Mouse (Mus musculus) thymus, adult 2 months (tissue): ENCODE data around the gene Ntn1. TPM values are rescaled to one million over a fixed set of nuclear protein-coding genes. Genes with fewer than 3 reads are reported as not detected.

Experiments used
- DNase-seq: peaks from one replicate; pipeline ENCODE4 v3.0.0; 2021
- H3K27ac ChIP-seq: fragments of 200-500 bp; 2 replicates; pipeline ENCODE4 v1.5.1; 2012; ENCODE audit warnings: low read length, control low read depth; ENCODE audit not compliant: control insufficient read depth, insufficient read depth
- H3K27me3 ChIP-seq: fragments of 200-500 bp; 2 replicates; pipeline ENCODE4 v1.6.1; 2012; ENCODE audit warnings: mild to moderate bottlenecking, low read length, moderate library complexity, mixed read lengths; ENCODE audit not compliant: control insufficient read depth, insufficient read depth
- H3K36me3 ChIP-seq: fragments of 200-500 bp; 2 replicates; pipeline ENCODE4 v1.6.1; 2012; ENCODE audit warnings: mild to moderate bottlenecking, low read length, moderate library complexity; ENCODE audit not compliant: control insufficient read depth, insufficient read depth
- H3K4me1 ChIP-seq: fragments of 200-500 bp; replicated peaks from 2 replicates; pipeline ENCODE4 v1.6.1; 2012; ENCODE audit warnings: low read length; ENCODE audit not compliant: control insufficient read depth, insufficient read depth
- H3K4me3 ChIP-seq: fragments of 200-500 bp; 2 replicates; pipeline ENCODE4 v1.5.1; 2012; ENCODE audit warnings: mild to moderate bottlenecking, low read length, control low read depth, moderate library complexity; ENCODE audit not compliant: control insufficient read depth, insufficient read depth
- CTCF ChIP-seq: fragments of 200-500 bp; IDR thresholded peaks from 2 replicates; pipeline ENCODE4 v1.5.1; 2012; ENCODE audit warnings: mild to moderate bottlenecking, control low read depth, low read length, moderate library complexity, borderline replicate concordance; ENCODE audit not compliant: control insufficient read depth, poor library complexity, insufficient read depth; ENCODE audit errors: extremely low read depth
- POLR2A ChIP-seq: fragments of 200-500 bp; IDR thresholded peaks from 2 replicates; pipeline ENCODE4 v1.6.1; 2012; ENCODE audit warnings: mild to moderate bottlenecking, low read length, control low read depth, moderate library complexity; ENCODE audit not compliant: control insufficient read depth, poor library complexity, insufficient read depth; ENCODE audit errors: extremely low read depth
- WGBS: fragments of 180-500 bp; shearing (Covaris S2); methylation state at CpG from one replicate; pipeline ENCODE4 v1.1.7; 2018; 5-methylcytosine and 5-hydroxymethylcytosine counted together
- polyA plus RNA-seq: library from polyadenylated mRNA; depleted of rRNA; stranded (reverse); fragments of >200 nt; gene quantifications from 2 replicates; pipeline ENCODE4 v1.2.3, GENCODE M21; 2012

Ntn1 gene
- polyA plus RNA-seq, 1 experiment = 16.6 TPM

GRCm38 (mm10) chr11:68432361-68433021 is 31.9 kb upstream of the Ntn1 start:
- no peaks in the 10 kb centered on the region for H3K27me3 ChIP-seq
- H3K4me1 ChIP-seq = peaks cover 53% of the 10 kb centered on the region
- WGBS = 3% methylated on average over 23 of the region's 23 CpGs
- no peak for TF ChIP-seq POLR2A
- no peak for TF ChIP-seq CTCF
- H3K36me3 ChIP-seq = no peaks in the 10 kb centered on the region
- DNase-seq = peak; percentile 60
- H3K4me3 ChIP-seq = peak overlapping the region; percentile 84
- peak overlapping the region; percentile 56 for H3K27ac ChIP-seq

DNA sequence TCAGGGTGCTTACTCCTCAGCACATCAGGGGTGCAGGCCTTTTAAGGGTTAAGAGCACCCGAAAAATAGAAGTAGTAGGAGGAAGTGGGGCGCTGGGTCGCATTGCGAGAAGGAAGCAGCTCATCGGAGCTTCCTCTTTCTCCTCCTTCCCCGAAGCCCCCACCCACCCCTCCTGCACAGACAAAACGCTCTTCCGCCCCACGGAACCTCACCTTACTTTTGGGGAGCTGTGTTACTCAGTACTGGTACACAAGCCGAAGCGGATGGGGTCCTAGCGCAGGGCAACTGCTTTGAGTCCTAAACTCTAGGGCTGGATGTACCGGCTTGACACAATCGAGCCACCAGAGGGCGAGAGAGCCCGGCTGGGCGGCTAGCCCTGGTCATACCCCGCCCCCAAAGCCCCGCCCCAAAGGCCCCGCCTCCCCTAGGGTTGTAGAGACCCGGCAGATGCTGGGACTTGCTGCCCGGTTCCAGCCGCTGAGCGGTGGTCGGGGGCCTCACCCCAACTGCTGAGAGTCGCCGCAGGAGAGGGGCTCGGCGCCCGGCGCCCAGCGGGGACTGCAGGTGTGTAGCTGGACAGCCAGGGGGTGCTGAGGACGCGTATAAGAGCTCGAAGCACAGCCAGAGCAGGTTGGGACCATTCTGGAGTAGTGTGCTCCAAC is 31.2 kb upstream of the Ntn1 start, which contains the start of gene Pik3r5:
Pik3r5 (plus strand) TSS at position 423 of the 662 bp plus-strand sequence.
- Histone ChIP-seq H3K27me3 (no peaks in the 10 kb centered on the region), H3K4me3 (peak within 1 kb of the TSS; percentile 84), H3K36me3 (no peaks in the 10 kb centered on the region), H3K27ac (peak within 1 kb of the TSS; percentile 88), H3K4me1 (peaks cover 54% of the 10 kb centered on the region)
- peak; percentile 90 for DNase-seq
- TF ChIP-seq CTCF (peak; percentile 83), POLR2A (peak; percentile 76; the same call in 1 of the 2 replicates)
- WGBS = under 1% methylated on average over 35 of the region's 35 CpGs

DNA sequence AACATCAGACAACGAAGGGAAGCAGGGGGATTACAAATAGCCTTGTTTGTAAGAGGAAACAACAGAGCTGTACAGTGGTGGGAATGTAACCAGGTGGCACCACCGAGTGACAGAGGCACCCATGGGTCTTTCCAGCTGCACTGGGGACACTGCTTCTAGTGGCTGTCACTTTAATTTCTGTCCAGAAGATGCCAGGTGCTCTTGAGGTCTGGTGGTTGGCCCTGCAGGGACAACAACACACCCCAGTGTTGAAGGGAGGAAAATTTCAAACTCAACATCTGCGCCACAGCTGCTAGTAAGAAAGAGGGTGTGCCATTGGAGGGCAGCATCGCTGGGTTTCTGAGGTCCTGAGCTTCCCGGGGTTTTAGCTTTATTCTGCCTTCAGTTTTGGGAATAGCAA is 30.0 kb upstream of the Ntn1 start:
- TF ChIP-seq CTCF (no peak), POLR2A (no peak)
- Histone ChIP-seq H3K27me3 (no peaks in the 10 kb centered on the region), H3K27ac (peak overlapping the region; percentile 88), H3K4me1 (peaks cover 51% of the 10 kb centered on the region), H3K4me3 (0 out of 2 replicates have a peak overlapping the region, but pooled peaks have one; percentile 0), H3K36me3 (no peaks in the 10 kb centered on the region)
- DNase-seq = peak; percentile 66
- WGBS = 3% methylated on average over 5 of the region's 5 CpGs

DNA sequence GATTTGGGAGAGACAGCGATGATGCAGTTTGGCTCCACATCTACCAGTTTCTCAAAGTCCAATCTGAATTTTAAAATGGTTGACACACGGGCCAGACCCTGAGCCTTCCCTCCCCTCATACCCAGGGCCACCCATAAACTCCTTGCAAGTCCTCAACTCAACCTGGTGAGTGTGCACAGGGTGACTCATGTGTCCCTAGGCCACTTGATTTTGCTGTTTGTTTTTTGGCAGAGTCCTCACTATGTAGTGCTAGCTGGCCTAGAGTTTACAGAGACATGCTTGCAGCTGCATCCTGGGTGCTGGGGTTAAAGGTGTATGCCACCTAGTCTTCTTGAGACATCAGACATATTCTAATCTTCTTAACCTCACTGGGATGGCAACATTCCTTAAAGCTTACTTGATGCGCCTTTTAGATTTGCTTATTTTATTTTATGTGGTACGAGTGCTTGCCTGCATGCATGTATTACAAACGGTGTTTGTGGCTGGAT is 26.5 kb upstream of the Ntn1 start:
- Histone ChIP-seq H3K27ac (peak overlapping the region; percentile 89), H3K36me3 (no peaks in the 10 kb centered on the region), H3K4me1 (peaks cover 28% of the 10 kb centered on the region), H3K4me3 (no peak overlapping the region), H3K27me3 (no peaks in the 10 kb centered on the region)
- TF ChIP-seq CTCF (no peak), POLR2A (no peak)
- peak; percentile 39 for DNase-seq
- WGBS = 36% methylated on average over 5 of the region's 5 CpGs

DNA sequence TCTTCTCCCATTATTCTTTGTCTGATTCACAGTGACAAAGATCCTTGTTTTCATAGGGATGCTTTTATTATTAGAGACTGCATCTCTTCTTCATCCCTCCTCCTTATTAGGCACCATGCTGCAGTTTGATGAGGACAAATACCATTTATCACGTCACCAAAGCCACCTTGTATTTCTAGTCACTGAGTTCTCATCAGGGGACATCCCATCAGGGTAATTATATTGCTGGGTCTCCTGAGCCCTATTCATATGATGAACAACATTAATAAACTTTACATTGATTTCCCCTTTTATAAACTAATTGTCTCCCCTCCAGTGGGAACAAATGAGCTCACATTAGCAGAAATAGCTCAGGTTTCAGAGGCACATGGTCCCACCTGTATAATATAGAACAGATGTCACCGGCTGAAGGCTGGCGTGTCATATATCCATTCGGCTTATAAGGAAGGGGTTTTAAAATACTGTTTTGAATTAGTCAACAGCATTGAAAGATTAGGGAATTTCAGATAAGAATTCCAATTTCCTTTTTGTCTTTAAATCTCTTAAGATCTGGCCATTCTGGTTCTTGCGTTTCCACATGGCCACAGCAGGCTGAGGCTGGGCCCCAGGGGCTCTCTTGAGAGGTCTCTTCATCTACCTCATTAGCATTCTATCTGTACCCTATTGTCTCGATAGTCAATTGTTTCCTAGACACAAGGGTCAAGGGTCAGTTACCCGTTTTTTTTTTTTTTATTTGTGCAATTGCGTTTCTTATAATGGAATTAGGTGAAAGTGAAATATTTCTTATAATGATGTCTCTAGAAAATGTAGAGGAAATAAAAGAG is 25.1 kb upstream of the Ntn1 start:
- no peak overlapping the region for H3K4me3 ChIP-seq
- no peak overlapping the region for H3K27ac ChIP-seq
- TF ChIP-seq CTCF (no peak), POLR2A (no peak)
- WGBS = 94% methylated on average over 8 of the region's 8 CpGs
- no peaks in the 10 kb centered on the region for H3K36me3 ChIP-seq
- H3K27me3 ChIP-seq = no peaks in the 10 kb centered on the region
- peaks cover 24% of the 10 kb centered on the region for H3K4me1 ChIP-seq
- no peak for DNase-seq

GRCm38 (mm10) chr11:68417831-68418230 is 17.2 kb upstream of the Ntn1 start:
- DNase-seq = peak; percentile 80
- 3% methylated on average over 9 of the region's 9 CpGs for WGBS
- TF ChIP-seq POLR2A (no peak), CTCF (peak; percentile 97)

More at GRCm38 (mm10) chr11:68417831-68418230, 17.2 kb upstream of the Ntn1 start:
- Histone ChIP-seq H3K27ac (no peak overlapping the region), H3K27me3 (no peaks in the 10 kb centered on the region), H3K36me3 (no peaks in the 10 kb centered on the region), H3K4me3 (no peak overlapping the region), H3K4me1 (peaks cover 4% of the 10 kb centered on the region)
